ENCODE assay signal across 23 mouse cellular contexts in genomic region chr4:135739672-135740071, GRCm38 (mm10). TPM values are rescaled to one million over a fixed set of nuclear protein-coding genes. Genes with fewer than 3 reads are reported as not detected.
A peak's percentile ranks its signal among the peaks of the same experiment; 100 is the strongest.
DNase-seq lines count a peak whose midpoint lies in the region; ATAC-seq and TF ChIP-seq lines count a peak whose summit lies in the region.
"Had no signal": no experiment of that assay in that cellular context is flagged by ENCODE, and none has a peak within 500 bp of the region (broad histone marks: within the 10 kb centered on the region; RNA-seq: fewer than 3 reads in every experiment).

No protein-coding gene starts in this region.

- no peak overlapping the region for H3K4me3 ChIP-seq in intestine, embryonic 15.5 days (replicated peaks)
- no peak overlapping the region for H3K4me3 ChIP-seq in liver, embryonic 14.5 days (ENCODE audit: insufficient read depth in 1 of 2, low read depth in 2 of 2, low read length in 2 of 2)
- H3K4me3 ChIP-seq in stomach, embryonic 16.5 days (replicated peaks; ENCODE audit: low read length): no peak overlapping the region
- H3K4me3 ChIP-seq: embryonic facial prominence, embryonic 12.5 days; hindbrain, embryonic 12.5 days; limb, embryonic 12.5 days; midbrain, embryonic 15.5 days; neural tube, embryonic 15.5 days had no signal

- H3K4me1 ChIP-seq in intestine, embryonic 15.5 days (replicated peaks): peaks cover 26% of the 10 kb centered on the region
- peaks cover 23% of the 10 kb centered on the region in 2 experiments for H3K4me1 ChIP-seq in liver, embryonic 14.5 days (replicated peaks; ENCODE audit: control insufficient read depth in 2 of 2, insufficient read depth in 2 of 2, low read length in 1 of 2)
- peaks cover 17% of the 10 kb centered on the region for H3K4me1 ChIP-seq in stomach, embryonic 16.5 days (ENCODE audit: control insufficient read depth, insufficient read depth, low read length)
- H3K4me1 ChIP-seq: midbrain, embryonic 15.5 days had no signal

- no peak overlapping the region for H3K9ac ChIP-seq in intestine, embryonic 15.5 days
- peak overlapping the region; percentile 38 for H3K9ac ChIP-seq in liver, embryonic 14.5 days (replicated peaks)
- no peak overlapping the region for H3K9ac ChIP-seq in stomach, embryonic 16.5 days (ENCODE audit: low read length)
- H3K9ac ChIP-seq: embryonic facial prominence, embryonic 12.5 days; hindbrain, embryonic 12.5 days; limb, embryonic 12.5 days; midbrain, embryonic 15.5 days; neural tube, embryonic 15.5 days had no signal

- H3K36me3 ChIP-seq in intestine, embryonic 15.5 days: no peaks in the 10 kb centered on the region
- H3K36me3 ChIP-seq in liver, embryonic 14.5 days (replicated peaks; ENCODE audit: control insufficient read depth, insufficient read depth, low read depth): no peaks in the 10 kb centered on the region
- 0 out of 2 replicates have a peak, but pooled peaks cover under 1% of the 10 kb centered on the region for H3K36me3 ChIP-seq in stomach, embryonic 16.5 days (ENCODE audit: control insufficient read depth, insufficient read depth, low read length)
- H3K36me3 ChIP-seq: embryonic facial prominence, embryonic 12.5 days; hindbrain, embryonic 12.5 days; limb, embryonic 12.5 days; midbrain, embryonic 15.5 days; neural tube, embryonic 15.5 days had no signal

- DNase-seq in c-Kit-positive CD71-positive TER-119-positive erythroid progenitor cells, embryonic 14.5 days (ENCODE audit: low spot score): peak; percentile 67
- peak; percentile 60 to 71 (median 66) for DNase-seq in liver, embryonic 14.5 days (ENCODE audit: low read depth in 3 of 3, low spot score in 3 of 3)
- DNase-seq in adrenal gland, adult 2 months: no peak
- no peak for DNase-seq in frontal cortex, postnatal 36 days (ENCODE audit: low spot score in 2 of 2)
- no peak for DNase-seq in left cerebral cortex, adult 11 months (ENCODE audit: low spot score)
- DNase-seq: adrenal gland, postnatal 25 days; cerebellum, adult 8-10 months; heart, postnatal 10 days; kidney, postnatal 4 days; layer of hippocampus, adult 9-11 months; right cerebral cortex, postnatal 14 days; thymus, postnatal 25 days had no signal

- H3K27me3 ChIP-seq in intestine, embryonic 15.5 days (replicated peaks): no peaks in the 10 kb centered on the region
- no peaks in the 10 kb centered on the region for H3K27me3 ChIP-seq in liver, embryonic 14.5 days (ENCODE audit: control insufficient read depth, insufficient read depth, low read length)
- H3K27me3 ChIP-seq in stomach, embryonic 16.5 days (ENCODE audit: control insufficient read depth, insufficient read depth, low read length): no peaks in the 10 kb centered on the region
- H3K27me3 ChIP-seq: hindbrain, embryonic 12.5 days; limb, embryonic 12.5 days; midbrain, embryonic 15.5 days; neural tube, embryonic 15.5 days had no signal

- WGBS in intestine, embryonic 15.5 days: 74% methylated on average over 14 of the region's 14 CpGs
- 39% methylated on average over 14 of the region's 14 CpGs for WGBS in liver, embryonic 14.5 days (ENCODE audit: insufficient replicate concordance)
- 80% methylated on average over 14 of the region's 14 CpGs for WGBS in stomach, embryonic 16.5 days

- peak; percentile 58 for ATAC-seq in intestine, embryonic 15.5 days
- ATAC-seq in liver, embryonic 14.5 days (ENCODE audit: insufficient read depth): peak; percentile 95
- ATAC-seq in stomach, embryonic 16.5 days (ENCODE audit: insufficient read depth, low FRiP score): peak; percentile 59; the same call in 1 of the 2 replicates
- ATAC-seq: activated CD4-positive, CD25-positive, alpha-beta regulatory T cell, adult 4 months; forebrain, embryonic 16.5 days; midbrain, embryonic 15.5 days had no signal

- TF ChIP-seq CTCF in liver, embryonic 14.5 days (IDR thresholded peaks at IDR 0.05; ENCODE audit: low read depth): no peak

- no peak overlapping the region; the same call in 1 of the 2 replicates for H3K27ac ChIP-seq in intestine, embryonic 15.5 days
- H3K27ac ChIP-seq in liver, embryonic 14.5 days: peak overlapping the region; percentile 80
- H3K27ac ChIP-seq in stomach, embryonic 16.5 days (ENCODE audit: low read length): no peak overlapping the region
- H3K27ac ChIP-seq: embryonic facial prominence, embryonic 12.5 days; hindbrain, embryonic 12.5 days; limb, embryonic 12.5 days; midbrain, embryonic 15.5 days; neural tube, embryonic 15.5 days had no signal

- peak; percentile 87 for TF ChIP-seq EP300 in liver, embryonic 14.5 days (IDR thresholded peaks at IDR 0.05; ENCODE audit: low read depth)

- H3K9me3 ChIP-seq in intestine, embryonic 15.5 days: no peaks in the 10 kb centered on the region
- H3K9me3 ChIP-seq in liver, embryonic 14.5 days (ENCODE audit: control insufficient read depth, low read length): no peaks in the 10 kb centered on the region
- H3K9me3 ChIP-seq in stomach, embryonic 16.5 days (replicated peaks; ENCODE audit: control insufficient read depth, low read length): 0 out of 2 replicates have a peak, but pooled peaks cover 2% of the 10 kb centered on the region
- H3K9me3 ChIP-seq: midbrain, embryonic 15.5 days; neural tube, embryonic 15.5 days had no signal

- no peak overlapping the region for H3K4me2 ChIP-seq in intestine, embryonic 15.5 days (replicated peaks)
- peak overlapping the region; percentile 61 for H3K4me2 ChIP-seq in liver, embryonic 14.5 days (ENCODE audit: low read depth)
- H3K4me2 ChIP-seq in stomach, embryonic 16.5 days (ENCODE audit: low read depth, low read length): no peak overlapping the region
- H3K4me2 ChIP-seq: embryonic facial prominence, embryonic 12.5 days; heart, embryonic 11.5 days; hindbrain, embryonic 12.5 days; limb, embryonic 12.5 days; midbrain, embryonic 15.5 days; neural tube, embryonic 15.5 days had no signal

RNA-seq across cellular contexts. Expression of gene Il22ra1, which starts 11.7 kb away (rescaled TPM):
- 4.7 and 6.5 TPM in 2 replicates for polyA plus RNA-seq in intestine, embryonic 15.5 days (2015; fragmentation: Nextera tagmentation; extraction: Ambion mirVana)
- polyA plus RNA-seq in liver, embryonic 14.5 days (2012; rRNA removed): 0.98 and 1.3 TPM in 2 replicates
- polyA plus RNA-seq in liver, embryonic 14.5 days (2014; fragmentation: Nextera tagmentation; extraction: Ambion mirVana): 0.36 and 0.54 TPM in 2 replicates
- polyA plus RNA-seq in stomach, embryonic 16.5 days (2015; fragmentation: Nextera tagmentation; extraction: Ambion mirVana): 2.0 and 2.1 TPM in 2 replicates
- under 1 TPM; 0.43 to 0.59 TPM for total RNA-seq in adrenal gland, adult 2 months (2021)
- polyA plus RNA-seq in adrenal gland, adult 2 months (2012; rRNA removed): 1.2 and 1.4 TPM in 2 replicates
- polyA plus RNA-seq: activated CD4-positive, CD25-positive, alpha-beta regulatory T cell, adult 4 months; embryonic facial prominence, embryonic 12.5 days; forebrain, embryonic 16.5 days; heart, embryonic 11.5 days; hindbrain, embryonic 12.5 days; kidney, embryonic 14.5 days; limb, embryonic 12.5 days; midbrain, embryonic 15.5 days; neural tube, embryonic 15.5 days had no signal

RNA-seq across cellular contexts. Expression of gene Myom3, which starts 19.8 kb away (rescaled TPM):
- polyA plus RNA-seq in intestine, embryonic 15.5 days (2015; fragmentation: Nextera tagmentation; extraction: Ambion mirVana): 1.1 TPM in 2 replicates
- polyA plus RNA-seq in liver, embryonic 14.5 days (2012; rRNA removed): 0.03 and 0.06 TPM in 2 replicates
- polyA plus RNA-seq in liver, embryonic 14.5 days (2014; fragmentation: Nextera tagmentation; extraction: Ambion mirVana): 0.04 TPM in 1 of 2 replicates, not detected in the other
- polyA plus RNA-seq in stomach, embryonic 16.5 days (2015; fragmentation: Nextera tagmentation; extraction: Ambion mirVana): 0.56 and 3.6 TPM in 2 replicates
- total RNA-seq in adrenal gland, adult 2 months (2021): under 1 TPM; 0.40 to 0.55 TPM
- 0.08 and 0.10 TPM in 2 replicates for polyA plus RNA-seq in adrenal gland, adult 2 months (2012; rRNA removed)
- polyA plus RNA-seq: activated CD4-positive, CD25-positive, alpha-beta regulatory T cell, adult 4 months; heart, embryonic 11.5 days had no signal

RNA-seq across cellular contexts. Expression of gene Ifnlr1, which starts 53.6 kb away (rescaled TPM):
- polyA plus RNA-seq in intestine, embryonic 15.5 days (2015; fragmentation: Nextera tagmentation; extraction: Ambion mirVana): 3.6 and 4.2 TPM in 2 replicates
- polyA plus RNA-seq in liver, embryonic 14.5 days (2012; rRNA removed): 0.10 and 0.13 TPM in 2 replicates
- polyA plus RNA-seq in liver, embryonic 14.5 days (2014; fragmentation: Nextera tagmentation; extraction: Ambion mirVana): 0.06 and 0.09 TPM in 2 replicates
- 1.6 and 2.6 TPM in 2 replicates for polyA plus RNA-seq in stomach, embryonic 16.5 days (2015; fragmentation: Nextera tagmentation; extraction: Ambion mirVana)
- under 1 TPM in 1 of 2 experiments, not detected in 1; 0.45 TPM for total RNA-seq in adrenal gland, adult 2 months (2021)
- polyA plus RNA-seq in adrenal gland, adult 2 months (2012; rRNA removed): 0.04 and 0.08 TPM in 2 replicates

Comparison
In these comparisons a context has a peak if more than half of its experiments do, and no peak if none do; other contexts are left out.
1. DNase-seq: peak in c-Kit-positive CD71-positive TER-119-positive erythroid progenitor cells, embryonic 14.5 days (single experiment) and liver, embryonic 14.5 days (3 of 3); none in adrenal gland, adult 2 months (single experiment), frontal cortex, postnatal 36 days (0 of 2) and left cerebral cortex, adult 11 months (single experiment).
2. Peak in every context shown above with its lines, with median percentiles within 50 percentile points of each other: ATAC-seq.